Mouse (Mus musculus) v-Abl transformed pro-B cells (cell line): Measurements from ENCODE around the gene Frem1.

Experiments
- in situ Hi-C, 2 experiments: fragments of 400-800 bp; cut with MboI; formaldehyde crosslinking; loops; one replicate each; pipeline ENCODE4 v1.15.1; 2025; ENCODE audit not compliant: unreplicated experiment in 2 of 2

Gene Frem1

GRCm38 (mm10) chr4:82940248-82940647 is 111.9 kb downstream of the Frem1 start:
- in situ Hi-C loops = no loop called here

DNA sequence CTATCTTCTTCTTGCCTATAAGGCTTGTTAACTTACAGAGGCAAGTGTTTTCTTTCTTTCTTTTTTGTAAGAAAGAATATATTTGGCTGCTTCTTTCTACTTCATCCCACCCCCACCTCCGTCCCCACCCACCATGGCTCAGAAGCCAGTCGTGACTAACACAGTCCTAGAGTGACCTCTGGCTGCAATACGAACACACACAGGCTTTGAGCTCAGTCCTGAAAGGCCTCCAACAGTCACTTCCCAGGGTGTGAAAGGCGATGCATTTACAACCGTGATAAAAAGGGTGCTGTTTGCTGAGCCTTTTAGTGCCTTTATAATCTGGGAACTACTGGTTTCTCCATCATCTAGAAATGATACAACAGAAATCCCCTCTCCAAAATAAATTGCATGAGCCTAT is 117.8 kb downstream of the Frem1 start:
- in situ Hi-C loops = loop anchor here (5.0 to 10.0 kb wide), 3 partner anchors 290 to 1750 kb away; no protein-coding TSS in a partner anchor

- in situ Hi-C loops = loop anchor here (5.0 to 10.0 kb wide), 3 partner anchors 289 to 1749 kb away; no protein-coding TSS in a partner anchor
Measured at GRCm38 (mm10) chr4:82933698-82934210, 118.4 kb downstream of the Frem1 start.

DNA sequence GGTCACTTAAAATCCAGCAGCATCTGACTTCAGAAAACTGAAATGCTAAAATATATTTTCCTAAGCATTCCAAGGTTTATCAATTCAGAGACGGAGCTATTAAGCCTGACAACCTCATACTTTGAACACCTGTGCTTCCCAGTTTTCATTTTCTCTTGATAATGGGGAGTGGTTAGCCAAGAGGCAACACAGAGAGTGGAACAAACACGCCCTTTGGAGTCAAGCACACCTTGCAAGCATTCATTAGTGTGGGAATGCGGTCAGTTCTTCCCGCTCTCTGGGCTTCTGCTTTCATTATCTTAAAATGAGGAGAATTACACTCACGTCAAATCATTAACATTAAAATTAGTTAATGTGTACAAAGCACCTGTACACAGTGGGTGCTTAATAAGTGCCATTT is 122.1 kb downstream of the Frem1 start:
- in situ Hi-C loops = loop anchor here (5.0 to 10.0 kb wide), 3 partner anchors 285 to 1745 kb away; no protein-coding TSS in a partner anchor

DNA sequence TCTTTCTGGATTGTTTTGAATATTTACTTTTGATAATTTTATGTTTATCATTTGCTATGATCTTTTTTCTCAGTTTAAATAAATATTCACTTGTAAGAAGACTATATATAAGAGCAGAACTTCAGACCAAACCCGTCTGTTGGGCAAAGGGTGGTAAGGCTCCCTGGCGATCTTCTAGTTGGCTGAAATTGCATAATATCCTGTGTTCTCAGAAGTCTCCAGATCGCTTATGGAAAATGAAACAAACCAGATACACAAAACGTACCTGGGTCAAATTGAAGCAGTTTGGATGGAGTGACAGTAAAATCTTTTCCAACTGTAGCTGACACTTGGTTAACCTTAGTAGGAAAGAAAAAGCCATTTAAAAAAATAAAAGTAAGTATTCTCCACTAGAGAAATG is 130.2 kb downstream of the Frem1 start:
- in situ Hi-C loops = no loop called here

DNA sequence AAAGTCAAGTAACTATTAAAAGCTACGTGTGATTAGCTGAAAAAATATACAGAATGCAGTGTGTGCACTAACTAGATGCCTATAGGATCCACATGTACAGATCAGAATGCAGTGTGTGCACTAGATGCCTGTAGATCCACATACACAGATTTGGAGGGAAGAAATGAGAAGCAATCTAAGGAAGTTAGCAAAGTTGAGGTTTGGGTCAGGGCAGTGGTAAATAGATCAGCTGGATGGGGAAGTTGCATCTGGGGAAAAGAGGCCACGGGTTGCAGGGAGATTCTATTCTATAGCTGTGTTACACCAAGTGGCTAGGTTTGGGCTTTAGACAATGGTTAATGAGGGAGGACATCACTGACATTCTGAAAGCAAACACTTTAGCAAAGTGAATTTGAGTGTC is 133.5 kb downstream of the Frem1 start:
- in situ Hi-C loops = no loop called here

DNA sequence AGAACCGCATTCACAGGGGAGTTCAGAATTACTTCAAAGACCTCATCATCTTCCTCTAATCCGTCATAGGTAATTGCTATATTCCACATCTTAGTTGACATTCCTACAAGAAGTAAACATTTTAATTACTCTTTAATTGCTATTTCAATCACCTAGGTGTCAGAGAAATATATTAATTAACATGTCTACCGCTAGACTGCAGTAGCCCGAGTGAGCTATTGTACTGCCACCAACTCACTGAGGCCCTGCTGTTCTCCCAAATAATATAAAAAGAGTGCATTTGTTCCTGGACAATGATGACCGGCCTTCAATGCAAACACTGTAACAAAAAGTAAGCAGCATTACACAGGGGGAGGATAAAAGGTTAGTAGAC is 135.5 kb downstream of the Frem1 start:
- in situ Hi-C loops = no loop called here

GRCm38 (mm10) chr4:82916003-82916677 is 136.0 kb downstream of the Frem1 start:
- in situ Hi-C loops = no loop called here

DNA sequence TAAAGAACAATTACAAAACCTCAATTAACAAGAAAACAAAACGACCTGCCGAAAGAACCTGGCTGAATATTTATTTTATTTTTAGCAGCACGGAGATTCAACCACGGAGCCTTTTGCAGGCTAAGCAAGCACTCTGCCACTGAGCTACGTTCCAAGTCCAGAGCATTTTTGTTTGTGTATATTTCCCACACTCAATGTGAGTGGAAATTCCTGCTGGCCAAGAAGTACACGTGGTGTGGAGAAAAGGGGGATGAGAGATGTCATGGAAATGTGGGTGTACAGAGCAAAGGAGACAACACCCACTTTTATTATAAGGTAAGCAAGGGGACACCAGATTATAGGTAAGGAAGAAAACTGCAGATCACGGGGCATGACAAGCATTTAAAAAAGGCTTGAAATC is 136.6 kb downstream of the Frem1 start:
- in situ Hi-C loops = no loop called here

DNA sequence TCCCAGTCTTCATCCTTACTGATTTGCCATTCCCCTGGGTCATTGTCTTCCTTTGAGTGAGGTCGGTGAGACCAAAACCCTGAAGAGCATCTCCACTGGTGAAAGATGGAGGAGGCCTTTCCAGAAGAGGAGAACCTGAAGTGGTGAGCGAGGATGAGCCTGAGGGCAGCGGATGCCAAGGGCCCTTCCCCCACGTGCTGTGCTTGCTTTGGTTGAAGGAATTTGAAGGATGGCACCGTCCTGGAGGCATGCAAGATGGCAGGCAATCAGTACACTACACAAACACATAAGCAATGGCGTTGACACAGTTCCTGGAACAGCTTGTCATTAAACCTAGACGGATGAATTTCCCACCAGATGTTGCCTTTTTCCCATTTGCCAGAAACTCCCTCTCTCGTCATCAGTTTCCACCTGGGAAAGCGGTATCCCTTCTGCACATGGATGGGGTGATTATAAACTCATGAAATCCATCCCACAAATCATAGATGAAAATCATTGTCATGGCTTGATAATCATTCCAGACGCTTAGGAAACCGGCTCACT is 137.5 kb downstream of the Frem1 start:
- in situ Hi-C loops = no loop called here

DNA sequence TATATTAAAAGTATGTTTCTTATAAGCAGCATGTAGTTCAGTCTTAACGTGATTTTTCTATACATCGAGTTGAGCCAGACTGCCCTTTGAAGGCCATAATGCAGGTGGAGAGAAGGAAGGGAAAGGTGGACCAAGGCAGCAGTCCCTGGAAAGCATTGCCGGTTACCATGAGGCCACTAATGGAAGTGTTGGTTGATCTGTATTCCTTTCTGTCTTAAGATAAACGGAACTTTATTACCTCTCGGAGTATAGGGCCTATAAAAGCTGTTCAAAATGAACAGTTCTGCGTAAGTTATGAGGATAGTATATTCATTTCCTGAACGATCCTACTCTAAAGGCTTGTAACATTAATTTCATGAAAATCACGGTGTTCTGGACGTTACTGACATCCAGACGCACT is 156.9 kb downstream of the Frem1 start:
- in situ Hi-C loops = no loop called here

DNA sequence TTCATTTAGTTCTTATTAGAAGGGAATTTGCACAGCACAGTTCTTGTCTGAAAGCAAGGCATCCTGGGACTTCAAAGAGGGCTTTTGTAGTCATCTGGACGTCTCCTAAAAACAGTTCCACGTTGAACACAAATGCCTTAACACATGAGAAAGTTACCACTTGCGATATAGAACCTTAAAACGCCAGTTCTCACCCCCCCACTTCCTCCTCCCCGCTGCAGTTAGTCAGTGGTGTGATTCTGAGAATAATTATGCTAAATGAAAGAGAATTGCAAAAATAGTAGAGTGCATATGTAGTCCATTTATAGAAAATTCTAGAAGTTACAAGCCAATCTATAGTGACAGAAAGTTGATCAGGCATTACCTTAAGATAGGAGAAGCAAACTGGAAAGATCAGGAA is 159.9 kb downstream of the Frem1 start:
- in situ Hi-C loops = no loop called here

DNA sequence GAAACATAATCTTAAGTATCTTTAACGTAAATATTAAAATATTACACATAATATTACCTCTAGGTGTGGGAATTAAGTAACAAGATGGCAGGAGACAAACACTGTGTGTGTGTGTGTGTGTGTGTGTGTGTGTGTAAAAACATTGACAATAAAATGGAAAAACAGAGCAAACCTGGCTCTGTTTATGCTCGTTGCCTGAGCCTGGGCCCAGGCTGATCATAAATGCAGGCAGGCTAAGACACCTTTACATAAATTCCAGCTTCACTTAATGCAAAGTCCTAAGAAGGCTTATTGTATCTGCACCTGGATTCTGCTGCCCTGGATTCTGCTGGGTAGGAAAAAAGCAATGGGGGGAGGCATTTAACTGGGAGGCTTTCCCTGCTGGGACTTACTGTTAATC is 160.6 kb downstream of the Frem1 start:
- in situ Hi-C loops = no loop called here

DNA sequence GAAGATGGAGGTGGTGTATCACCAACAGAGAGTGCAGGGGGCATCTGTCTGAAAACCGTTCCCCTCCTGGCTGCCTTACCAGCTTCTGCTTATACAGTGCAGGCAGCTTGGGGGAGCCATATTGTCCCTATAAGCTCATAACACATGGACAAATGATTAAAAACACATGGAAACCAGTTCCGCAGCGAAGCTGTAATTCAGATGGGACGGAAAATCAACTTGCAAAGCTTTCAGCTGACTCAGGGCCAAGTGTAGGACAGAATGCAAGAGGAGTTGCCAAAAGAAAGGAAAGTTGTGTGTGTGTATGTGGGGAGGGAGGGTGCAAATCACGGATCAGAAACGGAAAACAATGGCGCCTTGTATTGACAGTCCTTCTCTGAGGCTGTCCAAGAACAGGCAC is 161.1 kb downstream of the Frem1 start:
- in situ Hi-C loops = no loop called here

- in situ Hi-C loops = no loop called here
Measured at GRCm38 (mm10) chr4:82890585-82890984, 161.6 kb downstream of the Frem1 start.

- in situ Hi-C loops = no loop called here
Measured at GRCm38 (mm10) chr4:82886148-82886547, 166.0 kb downstream of the Frem1 start.

GRCm38 (mm10) chr4:82885535-82885913 is 166.6 kb downstream of the Frem1 start:
- in situ Hi-C loops = no loop called here

GRCm38 (mm10) chr4:82884636-82885534 is 167.3 kb downstream of the Frem1 start, which contains the start of gene Cer1:
Gene Cer1 (minus strand): TSS chr4:82885148.
- in situ Hi-C loops = no loop called here

- in situ Hi-C loops = no loop called here
Measured at GRCm38 (mm10) chr4:82882500-82882899, 169.6 kb downstream of the Frem1 start.

- in situ Hi-C loops = no loop called here
Measured at GRCm38 (mm10) chr4:82881366-82881765, 170.8 kb downstream of the Frem1 start.

DNA sequence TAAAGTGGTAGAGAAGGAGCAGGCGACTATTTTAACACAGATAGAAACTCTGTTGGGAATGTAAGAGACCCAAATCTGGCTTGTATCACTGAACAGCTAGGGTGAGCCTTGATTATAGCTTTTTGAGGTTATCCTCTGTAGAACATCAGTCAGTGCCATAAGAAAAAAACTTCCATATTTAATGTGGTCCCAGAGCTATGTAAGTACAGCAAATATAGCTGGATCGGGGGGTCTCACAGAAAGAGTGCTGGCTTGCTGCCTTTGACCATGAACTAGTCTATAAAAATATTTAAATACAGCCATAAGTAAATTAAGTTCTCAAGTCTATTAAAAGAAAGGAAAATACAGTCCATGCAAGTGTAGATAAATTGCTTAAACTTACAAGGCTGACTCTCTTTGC is 171.9 kb downstream of the Frem1 start:
- in situ Hi-C loops = no loop called here
